Mouse (Mus musculus): ENCODE results near the gene Irf1.

DNA sequence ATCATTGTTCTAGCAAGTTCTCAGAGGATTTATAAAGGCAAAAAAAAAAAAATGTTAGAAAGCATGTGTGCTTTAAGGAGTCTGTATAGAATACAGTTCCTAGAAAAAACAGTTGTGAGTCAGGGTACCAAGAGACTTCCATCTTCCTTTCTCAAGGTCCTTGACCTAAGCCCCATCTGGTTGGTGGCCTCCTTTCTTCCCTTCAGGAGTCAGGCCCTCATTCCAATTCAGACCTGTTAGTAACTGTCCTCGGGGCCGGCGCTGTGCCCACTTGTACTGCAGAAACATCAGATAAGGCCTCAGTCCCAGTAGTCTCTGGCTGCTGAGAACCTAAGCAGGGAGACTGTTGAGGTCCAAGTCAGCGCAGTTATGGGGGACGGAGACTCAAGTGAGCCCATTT, 3.3 kb downstream of the Irf1 start, which contains the start of gene Gm17334:
- no peak for TF ChIP-seq CTCF (IDR thresholded peaks at IDR 0.05; ENCODE audit: borderline replicate concordance, insufficient read depth, low read depth, low read length)
- TF ChIP-seq POLR2A (IDR thresholded peaks at IDR 0.05; ENCODE audit: borderline replicate concordance, insufficient read depth, low read length): no peak

Data from cerebellum, adult 2 months (tissue).